Mouse (Mus musculus) splenic B cell, adult 2 months (primary cell): ENCODE data around the gene Tram2.
A peak's percentile ranks its signal among the peaks of the same experiment; 100 is the strongest.

Experiments
- DNase-seq: peaks from one replicate; pipeline ENCODE4 v3.0.0-alpha.2; 2011; ENCODE audit warnings: low read depth, low spot score
- H3K27me3 ChIP-seq: 2 replicates; pipeline ENCODE4 v1.6.1; 2012; ENCODE audit warnings: mild to moderate bottlenecking, low read length, moderate library complexity, mixed read lengths; ENCODE audit not compliant: control insufficient read depth, poor library complexity, insufficient read depth, severe bottlenecking
- H3K36me3 ChIP-seq: 2 replicates; pipeline ENCODE4 v1.6.1; 2012; ENCODE audit warnings: mild to moderate bottlenecking, low read length, moderate library complexity, mixed read lengths; ENCODE audit not compliant: control insufficient read depth, poor library complexity, insufficient read depth, severe bottlenecking

The Tram2 gene

GRCm38 (mm10) chr1:21077191-21077590 is 1.8 kb downstream of the Tram2 start:
- no peaks in the 10 kb centered on the region for H3K36me3 ChIP-seq
- DNase-seq = peak; percentile 41
- no peaks in the 10 kb centered on the region for H3K27me3 ChIP-seq

GRCm38 (mm10) chr1:21075986-21076495 is 3.0 kb downstream of the Tram2 start:
- DNase-seq = no peak
- no peaks in the 10 kb centered on the region for H3K36me3 ChIP-seq
- H3K27me3 ChIP-seq = no peaks in the 10 kb centered on the region

GRCm38 (mm10) chr1:21074231-21074630 is 4.8 kb downstream of the Tram2 start:
- no peaks in the 10 kb centered on the region for H3K36me3 ChIP-seq
- no peak for DNase-seq
- no peaks in the 10 kb centered on the region for H3K27me3 ChIP-seq

GRCm38 (mm10) chr1:21072875-21073444 is 6.1 kb downstream of the Tram2 start:
- DNase-seq = no peak
- Histone ChIP-seq H3K36me3 (no peaks in the 10 kb centered on the region), H3K27me3 (no peaks in the 10 kb centered on the region)

- Histone ChIP-seq H3K36me3 (no peaks in the 10 kb centered on the region), H3K27me3 (no peaks in the 10 kb centered on the region)
- DNase-seq = no peak
These were observed 8.4 kb downstream of the Tram2 start for GRCm38 (mm10) chr1:21070658-21071057.

GRCm38 (mm10) chr1:21069830-21070522 is 9.1 kb downstream of the Tram2 start:
- H3K36me3 ChIP-seq = no peaks in the 10 kb centered on the region
- DNase-seq = no peak
- H3K27me3 ChIP-seq = no peaks in the 10 kb centered on the region

- no peaks in the 10 kb centered on the region for H3K27me3 ChIP-seq
- no peaks in the 10 kb centered on the region for H3K36me3 ChIP-seq
- peak; percentile 5 for DNase-seq
These were observed 10.5 kb downstream of the Tram2 start for GRCm38 (mm10) chr1:21068491-21068890.

GRCm38 (mm10) chr1:21067536-21068221 is 11.3 kb downstream of the Tram2 start:
- H3K36me3 ChIP-seq = no peaks in the 10 kb centered on the region
- no peak for DNase-seq
- H3K27me3 ChIP-seq = no peaks in the 10 kb centered on the region

GRCm38 (mm10) chr1:21064153-21064552 is 14.9 kb downstream of the Tram2 start:
- Histone ChIP-seq H3K27me3 (no peaks in the 10 kb centered on the region), H3K36me3 (no peaks in the 10 kb centered on the region)
- no peak for DNase-seq

GRCm38 (mm10) chr1:21059385-21060109 is 19.5 kb downstream of the Tram2 start:
- no peak for DNase-seq
- no peaks in the 10 kb centered on the region; the same call in 1 of the 2 replicates for H3K36me3 ChIP-seq

GRCm38 (mm10) chr1:21053009-21053408 is 26.0 kb downstream of the Tram2 start:
- DNase-seq = no peak
- Histone ChIP-seq H3K27me3 (no peaks in the 10 kb centered on the region), H3K36me3 (no peaks in the 10 kb centered on the region; the same call in 1 of the 2 replicates)

More at GRCm38 (mm10) chr1:21059385-21060109, 19.5 kb downstream of the Tram2 start:
- no peaks in the 10 kb centered on the region for H3K27me3 ChIP-seq

- H3K27me3 ChIP-seq = no peaks in the 10 kb centered on the region
- H3K36me3 ChIP-seq = no peaks in the 10 kb centered on the region; the same call in 1 of the 2 replicates
- no peak for DNase-seq
These were observed 26.4 kb downstream of the Tram2 start for GRCm38 (mm10) chr1:21052608-21053007.

- Histone ChIP-seq H3K36me3 (no peaks in the 10 kb centered on the region; the same call in 1 of the 2 replicates), H3K27me3 (no peaks in the 10 kb centered on the region)
- no peak for DNase-seq
These were observed 26.9 kb downstream of the Tram2 start for GRCm38 (mm10) chr1:21052132-21052545.

GRCm38 (mm10) chr1:21049005-21049404 is 30.0 kb downstream of the Tram2 start:
- no peaks in the 10 kb centered on the region for H3K27me3 ChIP-seq
- DNase-seq = no peak
- no peaks in the 10 kb centered on the region for H3K36me3 ChIP-seq
